Mouse (Mus musculus) lung, embryonic 16.5 days (tissue): Measurements from ENCODE around the gene Nav2. TPM values are rescaled to one million over a fixed set of nuclear protein-coding genes. Genes with fewer than 3 reads are reported as not detected.

ENCODE experiments used
- ATAC-seq: fragments of 200-750 bp; cut with Nextera tagmentation; 2 replicates; pipeline ENCODE4 v1.8.0; 2017; ENCODE audit warnings: low read depth, mild to moderate bottlenecking, moderate library complexity
- H3K27ac ChIP-seq: fragments of 300-500 bp; sonication (generic); 2 replicates; pipeline ENCODE4 v1.5.1; 2014; ENCODE audit warnings: mild to moderate bottlenecking, control low read depth, low read length
- H3K27me3 ChIP-seq: fragments of 300-500 bp; sonication (generic); 2 replicates; pipeline ENCODE4 v1.6.1; 2014; ENCODE audit warnings: low read depth, low read length, mixed read lengths; ENCODE audit not compliant: control insufficient read depth, insufficient read depth
- H3K36me3 ChIP-seq: fragments of 300-500 bp; sonication (generic); 2 replicates; pipeline ENCODE4 v1.6.1; 2014; ENCODE audit warnings: low read length; ENCODE audit not compliant: control insufficient read depth, insufficient read depth
- H3K4me1 ChIP-seq: fragments of 300-500 bp; sonication (generic); replicated peaks from 2 replicates; pipeline ENCODE4 v1.6.1; 2014; ENCODE audit warnings: low read length, mixed read lengths; ENCODE audit not compliant: control insufficient read depth, insufficient read depth
- H3K4me2 ChIP-seq: fragments of 300-500 bp; sonication (generic); 2 replicates; pipeline ENCODE4 v1.6.1; 2014; ENCODE audit warnings: low read depth, low read length, control low read depth
- H3K4me3 ChIP-seq: fragments of 300-500 bp; sonication (generic); 2 replicates; pipeline ENCODE4 v1.5.1; 2014; ENCODE audit warnings: mild to moderate bottlenecking, low read length, control low read depth
- H3K9ac ChIP-seq: fragments of 300-500 bp; sonication (generic); 2 replicates; pipeline ENCODE4 v1.6.1; 2014; ENCODE audit warnings: low read length, control low read depth
- H3K9me3 ChIP-seq: fragments of 300-500 bp; sonication (generic); 2 replicates; pipeline ENCODE4 v1.6.1; 2016; ENCODE audit warnings: low read length; ENCODE audit not compliant: control insufficient read depth
- WGBS: fragments of 180-500 bp; shearing (Covaris S2); extraction: QIAGEN DNeasy Blood & Tissue Kit; methylation state at CpG from one replicate; pipeline ENCODE4 v1.1.7; 2014; 5-methylcytosine and 5-hydroxymethylcytosine counted together
- polyA plus RNA-seq: library from polyadenylated mRNA; unstranded; fragments of >200 nt; fragmentation: Nextera tagmentation; extraction: Ambion mirVana; gene quantifications from 2 replicates; pipeline ENCODE4 v1.2.1, GENCODE M21; 2015

Gene Nav2
- polyA plus RNA-seq, 1 experiment from 2014 or later = 27.3 TPM

- Histone ChIP-seq H3K9me3 (no peaks in the 10 kb centered on the region), H3K9ac (no peak overlapping the region), H3K27me3 (no peaks in the 10 kb centered on the region), H3K4me1 (peaks cover 27% of the 10 kb centered on the region), H3K27ac (no peak overlapping the region), H3K36me3 (no peaks in the 10 kb centered on the region; the same call in 1 of the 2 replicates), H3K4me2 (no peak overlapping the region), H3K4me3 (no peak overlapping the region)
- 62% methylated on average over 3 of the region's 3 CpGs for WGBS
- no peak for ATAC-seq
These were observed 540.1 kb downstream of the Nav2 start for GRCm38 (mm10) chr7:49448580-49448979.

GRCm38 (mm10) chr7:49450261-49451141, 542.0 kb downstream of the Nav2 start:
- Histone ChIP-seq H3K4me1 (peaks cover 22% of the 10 kb centered on the region), H3K9ac (peak overlapping the region; percentile 51), H3K4me2 (peak overlapping the region; percentile 52), H3K36me3 (no peaks in the 10 kb centered on the region; the same call in 1 of the 2 replicates), H3K27me3 (no peaks in the 10 kb centered on the region), H3K9me3 (no peaks in the 10 kb centered on the region), H3K27ac (peak overlapping the region; percentile 53), H3K4me3 (peak overlapping the region; percentile 20)
- WGBS = 4% methylated on average over 22 of the region's 22 CpGs
- peak; percentile 75 for ATAC-seq

DNA sequence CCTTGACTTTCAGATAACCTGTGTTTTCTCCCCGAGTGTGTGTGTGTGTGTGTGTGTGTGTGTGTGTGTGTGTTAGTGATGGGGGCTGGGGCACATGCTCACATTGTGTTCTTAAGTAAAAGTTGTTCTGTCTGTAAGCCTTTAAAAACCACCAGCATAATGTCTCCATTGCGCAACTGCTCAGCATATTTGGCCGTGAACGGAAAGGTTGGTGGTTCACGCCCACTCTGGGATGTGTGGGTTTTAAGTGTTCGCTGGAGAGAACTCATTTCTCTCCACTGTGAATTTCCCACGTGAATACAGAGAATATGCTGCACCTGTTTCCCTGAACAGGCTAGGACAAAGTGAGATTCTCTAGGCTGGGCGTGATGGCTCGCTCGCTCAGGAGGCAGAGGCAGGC, 542.7 kb downstream of the Nav2 start:
- H3K9ac ChIP-seq = 0 out of 2 replicates have a peak overlapping the region, but pooled peaks have one; percentile 51
- ATAC-seq = no peak
- WGBS = 62% methylated on average over 10 of the region's 10 CpGs

GRCm38 (mm10) chr7:49452274-49452673, 543.8 kb downstream of the Nav2 start:
- Histone ChIP-seq H3K27me3 (no peaks in the 10 kb centered on the region), H3K4me3 (no peak overlapping the region), H3K36me3 (no peaks in the 10 kb centered on the region; the same call in 1 of the 2 replicates), H3K4me1 (peaks cover 22% of the 10 kb centered on the region), H3K9me3 (no peaks in the 10 kb centered on the region), H3K27ac (no peak overlapping the region), H3K9ac (no peak overlapping the region), H3K4me2 (no peak overlapping the region)
- WGBS = 70% methylated on average over 11 of the region's 11 CpGs
- no peak for ATAC-seq

More for the DNA sequence above, 542.7 kb downstream of the Nav2 start:
- no peaks in the 10 kb centered on the region; the same call in 1 of the 2 replicates for H3K36me3 ChIP-seq
- peak overlapping the region; percentile 53; the same call in 1 of the 2 replicates for H3K27ac ChIP-seq
- no peaks in the 10 kb centered on the region for H3K9me3 ChIP-seq
- peaks cover 22% of the 10 kb centered on the region for H3K4me1 ChIP-seq
- H3K27me3 ChIP-seq = no peaks in the 10 kb centered on the region
- no peak overlapping the region; the same call in 1 of the 2 replicates for H3K4me3 ChIP-seq
- peak overlapping the region; percentile 52 for H3K4me2 ChIP-seq

DNA sequence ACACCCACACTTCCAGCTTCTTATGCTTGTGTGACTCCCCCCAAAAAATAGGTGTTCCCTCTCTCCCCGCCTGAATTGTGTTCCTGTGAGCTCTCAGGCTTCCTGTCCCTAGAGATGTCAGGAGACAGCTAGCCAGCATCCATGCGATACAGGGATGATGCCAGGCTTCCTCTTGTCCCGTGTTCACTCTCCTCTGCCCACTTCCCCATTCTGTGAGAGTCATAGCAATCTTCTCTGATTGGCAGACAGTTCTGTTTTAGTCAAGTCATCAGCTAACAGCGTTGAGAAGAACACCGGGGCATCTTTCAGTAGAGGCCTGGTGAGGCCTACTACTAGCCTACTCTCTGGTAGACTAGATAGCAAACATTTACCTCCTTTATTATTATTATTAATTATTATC, 546.1 kb downstream of the Nav2 start:
- Histone ChIP-seq H3K4me2 (no peak overlapping the region), H3K36me3 (no peaks in the 10 kb centered on the region; the same call in 1 of the 2 replicates), H3K27ac (no peak overlapping the region), H3K9me3 (no peaks in the 10 kb centered on the region), H3K9ac (no peak overlapping the region), H3K4me1 (peaks cover 18% of the 10 kb centered on the region), H3K4me3 (no peak overlapping the region), H3K27me3 (no peaks in the 10 kb centered on the region)
- no peak for ATAC-seq
- 76% methylated on average over 5 of the region's 5 CpGs for WGBS

DNA sequence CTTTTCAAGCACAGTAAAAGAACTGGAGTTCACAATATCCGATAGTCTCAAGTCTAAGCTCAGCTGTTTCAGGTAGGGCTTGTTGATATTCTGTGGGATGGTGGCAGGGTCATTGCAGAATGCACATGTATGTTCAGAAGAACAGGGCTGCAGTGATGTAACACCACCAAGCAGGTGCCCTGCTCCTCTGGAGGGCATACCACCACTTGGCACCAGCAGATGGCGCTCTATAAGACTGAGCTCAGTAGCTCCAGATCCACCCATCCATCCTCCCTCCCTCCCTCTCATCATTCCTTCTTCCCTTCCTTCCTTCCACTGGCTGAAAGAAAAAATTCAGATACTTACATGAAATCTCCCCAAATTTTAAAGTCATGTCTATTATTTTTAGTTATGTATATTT, 547.6 kb downstream of the Nav2 start:
- ATAC-seq = no peak
- H3K27ac ChIP-seq = no peak overlapping the region
- H3K9me3 ChIP-seq = no peaks in the 10 kb centered on the region
- H3K4me3 ChIP-seq = no peak overlapping the region
- peaks cover 3% of the 10 kb centered on the region for H3K4me1 ChIP-seq
- no peaks in the 10 kb centered on the region; the same call in 1 of the 2 replicates for H3K36me3 ChIP-seq
- no peaks in the 10 kb centered on the region for H3K27me3 ChIP-seq
- H3K9ac ChIP-seq = no peak overlapping the region
- 53% methylated on average over 2 of the region's 2 CpGs for WGBS
- H3K4me2 ChIP-seq = no peak overlapping the region

- no peak for ATAC-seq
- Histone ChIP-seq H3K4me3 (no peak overlapping the region), H3K4me2 (no peak overlapping the region), H3K27ac (no peak overlapping the region), H3K9ac (no peak overlapping the region), H3K4me1 (peaks cover 5% of the 10 kb centered on the region; the same call in 1 of the 2 replicates), H3K9me3 (no peaks in the 10 kb centered on the region), H3K36me3 (no peaks in the 10 kb centered on the region; the same call in 1 of the 2 replicates), H3K27me3 (no peaks in the 10 kb centered on the region)
- WGBS = 49% methylated on average over 10 of the region's 10 CpGs
These were observed 548.9 kb downstream of the Nav2 start for GRCm38 (mm10) chr7:49457398-49457797.

DNA sequence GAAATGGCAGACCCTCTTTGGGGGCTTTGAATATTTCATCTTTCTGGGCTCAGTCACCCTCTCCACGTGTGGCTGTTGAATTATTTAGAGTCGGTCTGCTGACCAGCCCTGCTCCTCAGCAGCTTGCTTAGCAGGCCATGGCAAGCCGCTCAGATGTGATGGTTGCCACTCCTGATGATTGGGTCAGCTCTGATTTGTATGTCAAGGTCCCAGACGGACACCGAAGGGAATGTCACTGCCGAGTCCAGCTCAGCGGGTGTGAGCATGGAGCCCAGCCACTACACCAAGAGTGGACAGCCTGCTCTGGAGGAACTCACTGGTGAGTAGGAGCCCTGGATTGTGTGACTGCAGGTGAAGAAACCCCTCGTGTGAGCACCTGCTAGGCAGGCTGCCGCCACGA, 549.4 kb downstream of the Nav2 start:
- no peak overlapping the region for H3K27ac ChIP-seq
- H3K9me3 ChIP-seq = no peaks in the 10 kb centered on the region
- H3K9ac ChIP-seq = no peak overlapping the region
- no peaks in the 10 kb centered on the region; the same call in 1 of the 2 replicates for H3K36me3 ChIP-seq
- WGBS = 73% methylated on average over 10 of the region's 10 CpGs
- no peaks in the 10 kb centered on the region for H3K27me3 ChIP-seq
- H3K4me1 ChIP-seq = peaks cover 8% of the 10 kb centered on the region; the same call in 1 of the 2 replicates
- no peak for ATAC-seq
- H3K4me2 ChIP-seq = no peak overlapping the region
- H3K4me3 ChIP-seq = no peak overlapping the region

GRCm38 (mm10) chr7:49462328-49462811, 553.9 kb downstream of the Nav2 start:
- WGBS = 8% methylated on average over 10 of the region's 10 CpGs
- Histone ChIP-seq H3K4me3 (peak overlapping the region; percentile 20), H3K9ac (peak overlapping the region; percentile 52), H3K27me3 (no peaks in the 10 kb centered on the region), H3K27ac (peak overlapping the region; percentile 64), H3K9me3 (no peaks in the 10 kb centered on the region), H3K4me1 (peaks cover 8% of the 10 kb centered on the region; the same call in 1 of the 2 replicates), H3K4me2 (peak overlapping the region; percentile 46), H3K36me3 (peaks cover 9% of the 10 kb centered on the region; the same call in 1 of the 2 replicates)
- ATAC-seq = peak; percentile 65; the same call in 1 of the 2 replicates
